Mouse (Mus musculus) embryonic fibroblast, embryonic 13.5 days (primary cell): Measurements from ENCODE around the gene Svopl. TPM values are rescaled to one million over a fixed set of nuclear protein-coding genes. Genes with fewer than 3 reads are reported as not detected.

Experiments used
- H3K27ac ChIP-seq: 2 replicates; pipeline ENCODE4 v1.5.1; 2012; ENCODE audit warnings: low read length, control low read depth, inconsistent platforms; ENCODE audit not compliant: insufficient read depth
- H3K4me1 ChIP-seq: 2 replicates; pipeline ENCODE4 v1.6.1; 2011; ENCODE audit warnings: low read length; ENCODE audit not compliant: control insufficient read depth, insufficient read depth
- H3K4me3 ChIP-seq: 2 replicates; pipeline ENCODE4 v1.5.1; 2011; ENCODE audit warnings: mild to moderate bottlenecking, control low read depth, low read length; ENCODE audit not compliant: insufficient read depth
- CTCF ChIP-seq: IDR thresholded peaks from 2 replicates; pipeline ENCODE4 v1.5.1; 2011; ENCODE audit warnings: mild to moderate bottlenecking, control low read depth, low read length, moderate library complexity, borderline replicate concordance; ENCODE audit not compliant: insufficient read depth
- POLR2A ChIP-seq: IDR thresholded peaks from 2 replicates; pipeline ENCODE4 v1.6.1; 2011; ENCODE audit warnings: low read depth, mild to moderate bottlenecking, control low read depth, low read length, moderate library complexity
- polyA plus RNA-seq: library from polyadenylated mRNA; stranded (reverse); fragments of >200 nt; gene quantifications from 2 replicates; pipeline ENCODE4 v1.2.4, GENCODE M21; 2011; ENCODE audit warnings: low read depth; ENCODE audit not compliant: missing spikeins, insufficient read length

The Svopl gene
- polyA plus RNA-seq, 1 experiment, result not detected

DNA sequence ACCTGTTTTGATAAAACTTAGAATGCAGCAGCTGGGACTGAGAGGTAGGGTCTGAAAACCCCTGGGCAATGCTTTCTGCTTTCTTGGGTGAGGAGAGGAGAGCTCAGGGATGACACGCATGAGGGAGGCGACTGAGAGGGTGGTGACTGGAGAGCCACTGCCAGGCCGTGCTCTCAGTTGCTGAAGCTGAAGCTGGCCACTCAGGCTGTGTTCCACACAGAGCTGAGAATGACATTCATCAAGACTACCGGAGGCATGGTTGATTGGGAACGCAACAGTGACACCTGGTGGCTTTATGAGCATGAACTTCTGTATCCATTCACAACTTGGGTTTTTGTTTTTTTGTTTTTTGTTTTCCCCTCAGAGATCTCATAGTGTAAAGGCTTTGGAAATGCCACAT, 19.4 kb upstream of the Svopl start:
- TF ChIP-seq POLR2A (no peak), CTCF (peak; percentile 57)
- no peak overlapping the region for H3K4me3 ChIP-seq
- no peak overlapping the region for H3K27ac ChIP-seq
- H3K4me1 ChIP-seq, result no peaks in the 10 kb centered on the region

DNA sequence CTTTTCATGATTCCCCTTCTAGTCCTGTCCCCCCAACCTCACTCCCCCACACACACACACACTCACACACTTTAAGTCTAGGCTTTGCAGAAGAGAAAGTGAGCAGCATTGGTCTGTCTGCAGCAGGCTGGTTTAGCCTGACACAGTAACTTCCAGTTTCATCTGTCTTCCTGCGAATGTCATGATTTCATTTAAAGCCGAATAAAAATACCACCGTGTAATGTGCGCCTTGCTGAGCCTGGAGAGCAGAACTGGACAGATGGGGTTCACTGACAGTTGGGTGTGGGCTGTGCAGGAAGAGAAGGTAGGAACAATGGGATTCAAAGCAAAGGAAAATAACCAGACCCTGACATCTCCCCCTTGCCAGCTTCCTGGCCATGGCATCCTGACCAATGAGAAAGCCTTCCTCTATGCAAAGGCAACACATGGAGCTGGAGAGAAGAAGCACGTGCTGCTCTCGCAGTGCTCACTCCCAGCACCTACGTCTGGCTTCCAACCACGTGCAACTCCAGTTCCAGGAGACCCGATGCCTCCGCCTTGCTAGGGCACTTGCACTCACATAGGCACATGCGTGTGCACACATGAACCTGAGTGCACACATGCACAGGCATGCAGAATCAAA, 18.8 kb upstream of the Svopl start:
- no peaks in the 10 kb centered on the region for H3K4me1 ChIP-seq
- H3K4me3 ChIP-seq, result no peak overlapping the region
- H3K27ac ChIP-seq, result no peak overlapping the region
- no peak for TF ChIP-seq CTCF
- TF ChIP-seq POLR2A, result no peak

GRCm38 (mm10) chr6:38065122-38065500, 18.3 kb upstream of the Svopl start:
- H3K4me1 ChIP-seq, result no peaks in the 10 kb centered on the region
- no peak for TF ChIP-seq POLR2A
- TF ChIP-seq CTCF, result no peak
- no peak overlapping the region for H3K27ac ChIP-seq
- no peak overlapping the region for H3K4me3 ChIP-seq

- Histone ChIP-seq H3K27ac (no peak overlapping the region), H3K4me1 (no peaks in the 10 kb centered on the region), H3K4me3 (no peak overlapping the region)
- TF ChIP-seq CTCF (no peak), POLR2A (no peak)
Measured at GRCm38 (mm10) chr6:38064621-38065020, 17.8 kb upstream of the Svopl start.

DNA sequence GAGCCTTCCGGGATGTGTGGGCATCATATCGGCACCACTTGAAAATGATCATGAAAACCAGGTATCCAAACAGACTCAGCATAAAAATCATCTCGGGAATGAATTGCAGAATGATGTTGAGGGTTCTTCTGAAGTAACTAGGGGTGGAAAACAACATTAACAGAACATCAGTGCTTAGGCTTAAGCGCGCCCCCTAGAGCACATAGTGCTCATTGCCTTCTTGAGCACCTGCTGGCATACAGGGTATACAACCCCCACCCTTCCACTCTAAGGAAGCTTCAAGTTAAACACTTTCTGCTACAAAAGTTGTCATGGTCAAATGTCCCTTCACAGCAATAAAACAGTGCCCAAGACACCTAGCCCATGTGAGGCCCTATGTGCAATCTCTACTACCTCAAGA, 12.0 kb upstream of the Svopl start:
- Histone ChIP-seq H3K4me3 (no peak overlapping the region), H3K27ac (no peak overlapping the region), H3K4me1 (no peaks in the 10 kb centered on the region)
- no peak for TF ChIP-seq POLR2A
- TF ChIP-seq CTCF, result no peak

GRCm38 (mm10) chr6:38055471-38056330, 8.9 kb upstream of the Svopl start:
- TF ChIP-seq POLR2A (no peak), CTCF (no peak)
- Histone ChIP-seq H3K4me3 (no peak overlapping the region), H3K27ac (no peak overlapping the region), H3K4me1 (no peaks in the 10 kb centered on the region)

DNA sequence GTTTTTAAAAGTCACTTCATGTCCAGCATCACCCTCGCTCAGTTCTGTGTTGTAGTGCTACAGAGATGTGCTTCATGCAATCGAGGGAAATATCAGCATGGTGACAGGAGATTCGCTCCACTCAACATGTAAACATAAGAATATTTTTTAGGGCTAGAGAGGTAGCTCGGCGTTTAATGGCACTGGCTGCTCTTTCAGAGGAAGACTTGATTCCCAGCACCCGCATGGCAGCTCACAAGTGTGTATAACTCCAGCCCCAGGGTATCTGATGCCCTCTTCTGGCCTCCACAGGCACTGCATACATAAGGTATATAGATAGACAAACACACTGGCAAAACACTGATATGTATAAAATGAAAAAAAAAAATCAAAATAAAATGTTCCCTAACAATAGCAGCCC, 2.8 kb upstream of the Svopl start:
- no peak overlapping the region for H3K4me3 ChIP-seq
- TF ChIP-seq CTCF (no peak), POLR2A (no peak)
- no peaks in the 10 kb centered on the region for H3K4me1 ChIP-seq
- no peak overlapping the region for H3K27ac ChIP-seq

- no peak overlapping the region for H3K27ac ChIP-seq
- TF ChIP-seq CTCF (no peak), POLR2A (no peak)
- H3K4me3 ChIP-seq, result no peak overlapping the region
- H3K4me1 ChIP-seq, result no peaks in the 10 kb centered on the region
Measured at GRCm38 (mm10) chr6:38048800-38049561, 2.2 kb upstream of the Svopl start.

DNA sequence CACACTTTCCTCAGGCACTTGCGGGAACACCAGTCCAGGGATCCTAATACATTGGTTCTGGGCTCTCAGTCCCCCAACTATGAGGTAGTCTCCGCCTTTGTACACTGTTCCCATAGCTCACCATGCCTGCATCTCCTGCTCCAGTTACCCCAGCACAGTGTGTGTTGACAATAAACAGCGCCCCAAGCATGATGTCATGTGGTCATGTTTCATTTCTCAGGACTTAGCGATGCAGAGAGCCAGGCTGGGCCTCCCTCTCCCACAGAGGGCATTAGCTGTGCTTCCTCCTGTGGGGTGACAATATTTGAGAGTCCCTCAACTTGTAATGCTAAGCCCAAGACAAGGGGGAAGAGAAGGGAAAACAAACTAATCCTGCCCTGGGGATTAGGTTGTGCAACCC, 1.2 kb upstream of the Svopl start:
- H3K4me1 ChIP-seq, result no peaks in the 10 kb centered on the region
- no peak overlapping the region for H3K27ac ChIP-seq
- H3K4me3 ChIP-seq, result no peak overlapping the region
- TF ChIP-seq POLR2A (no peak), CTCF (no peak)
